Mouse (Mus musculus): ENCODE results near the gene Mtmr2.
"Not testable (repeated sequence)": the region's sequence is repeated elsewhere in the genome, so short reads cannot be mapped to it uniquely, and the experiment has no call there.

Gene Mtmr2

DNA sequence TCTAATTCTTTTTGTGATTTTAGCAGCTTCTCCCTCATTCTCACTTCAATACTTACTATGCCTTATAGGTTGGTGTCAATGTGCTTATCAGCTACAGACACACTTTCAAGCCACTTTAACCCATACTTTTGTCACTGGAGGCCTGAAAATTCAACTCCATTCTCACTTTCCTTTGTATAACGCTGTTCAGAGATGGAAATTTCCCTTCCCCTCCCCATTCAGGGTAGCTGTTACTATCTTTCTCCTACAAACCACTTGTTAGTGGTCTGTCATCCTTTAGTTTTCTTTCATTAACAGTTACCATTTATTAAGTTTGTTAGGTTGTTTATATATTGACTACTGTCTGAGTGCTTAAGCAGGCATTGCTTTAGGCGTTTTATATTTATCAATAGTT is at the start of gene Mtmr2:
Mtmr2 (plus strand) TSS at position 7 of the 394 bp plus-strand sequence.
- Histone ChIP-seq H3K27me3 (ENCODE audit: insufficient read depth, low read length) (no peaks in the 10 kb centered on the region), H3K36me3 (ENCODE audit: insufficient read depth, low read length) (0 out of 2 replicates have a peak, but pooled peaks cover 4% of the 10 kb centered on the region), H3K9me3 (ENCODE audit: low read length) (peaks cover 27% of the 10 kb centered on the region), H3K4me3 (replicated peaks; ENCODE audit: low read length) (peak within 1 kb of the TSS; percentile 98), H3K4me1 (replicated peaks; ENCODE audit: low read depth, low read length) (no peaks in the 10 kb centered on the region; the same call in 1 of the 2 replicates)
- TF ChIP-seq POU5F1 (IDR thresholded peaks at IDR 0.05; ENCODE audit: borderline replicate concordance, low read length) = no peak
- no peak for TF ChIP-seq NANOG (IDR thresholded peaks at IDR 0.05; ENCODE audit: borderline replicate concordance, low read length)
- TF ChIP-seq CTCF (conservative IDR thresholded peaks at IDR 0.05; ENCODE audit: low read length) = no peak

DNA sequence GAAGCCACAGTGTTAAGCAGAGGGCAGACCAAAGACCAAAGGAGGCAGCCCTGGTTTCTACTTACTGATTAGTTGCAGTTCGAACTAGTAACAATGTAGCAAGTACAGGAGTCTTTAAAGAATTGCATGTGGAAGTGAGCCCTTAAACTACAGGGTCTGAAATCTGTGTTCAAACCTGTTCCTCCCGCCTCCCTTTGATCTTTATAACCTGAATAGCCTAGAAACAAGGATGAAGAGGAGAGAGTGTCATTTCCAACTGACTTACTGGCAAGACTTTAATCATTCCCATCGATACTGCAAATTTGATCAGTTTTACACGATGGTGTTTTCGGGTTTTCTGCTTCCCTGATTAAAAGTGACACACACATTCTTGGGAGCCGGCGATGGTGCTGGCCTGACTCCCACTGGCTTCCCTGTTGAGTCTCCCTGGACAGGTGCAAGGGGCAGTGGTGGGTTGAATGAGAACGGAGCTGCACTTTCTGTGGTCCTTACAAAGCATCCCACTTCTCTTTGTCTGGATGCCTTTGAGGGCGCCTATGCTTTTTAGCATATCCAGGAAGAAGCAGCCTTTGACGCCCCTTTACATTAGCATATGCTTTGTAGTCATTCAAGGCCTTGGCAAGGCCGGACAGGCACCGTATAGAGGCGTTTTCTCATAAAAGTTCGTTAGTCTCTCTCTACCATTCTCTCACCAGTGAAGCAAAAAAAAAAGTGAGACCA is 49.0 kb upstream of the Mtmr2 start:
- peak; percentile 63; the same call in 1 of the 2 replicates for TF ChIP-seq POU5F1 (IDR thresholded peaks at IDR 0.05; ENCODE audit: borderline replicate concordance, low read length)
- TF ChIP-seq CTCF (conservative IDR thresholded peaks at IDR 0.05; ENCODE audit: low read length) = no peak
- TF ChIP-seq NANOG (IDR thresholded peaks at IDR 0.05; ENCODE audit: borderline replicate concordance, low read length) = peak; percentile 28; the same call in 1 of the 2 replicates
- peaks cover 6% of the 10 kb centered on the region; the same call in 1 of the 2 replicates for H3K9me3 ChIP-seq (ENCODE audit: low read length)
- peaks cover 87% of the 10 kb centered on the region for H3K4me1 ChIP-seq (replicated peaks; ENCODE audit: low read depth, low read length)
- H3K36me3 ChIP-seq (ENCODE audit: insufficient read depth, low read length) = 0 out of 2 replicates have a peak, but pooled peaks cover 7% of the 10 kb centered on the region
- H3K4me3 ChIP-seq (replicated peaks; ENCODE audit: low read length) = peak overlapping the region; percentile 27; the same call in 1 of the 2 replicates
- no peaks in the 10 kb centered on the region for H3K27me3 ChIP-seq (ENCODE audit: insufficient read depth, low read length)

DNA sequence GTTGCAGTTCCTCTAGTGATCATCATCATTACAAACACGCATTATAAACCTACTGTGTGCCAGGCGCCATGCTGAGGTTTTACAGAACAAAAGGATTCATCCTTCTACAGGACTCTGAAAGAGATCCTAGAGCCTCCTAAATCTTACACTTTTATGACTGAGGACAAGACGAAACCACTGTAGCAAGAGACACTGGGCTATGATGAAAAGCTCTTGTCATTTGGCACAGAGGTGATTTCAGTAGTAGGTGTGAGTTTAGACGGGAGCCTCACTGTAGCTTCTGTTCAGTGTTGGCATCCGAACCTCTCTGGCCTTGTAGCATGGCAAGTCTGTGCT is 48.5 kb upstream of the Mtmr2 start:
- Histone ChIP-seq H3K36me3 (ENCODE audit: insufficient read depth, low read length) (0 out of 2 replicates have a peak, but pooled peaks cover 7% of the 10 kb centered on the region), H3K27me3 (ENCODE audit: insufficient read depth, low read length) (no peaks in the 10 kb centered on the region), H3K9me3 (ENCODE audit: low read length) (peaks cover 6% of the 10 kb centered on the region; the same call in 1 of the 2 replicates), H3K4me3 (replicated peaks; ENCODE audit: low read length) (no peak overlapping the region), H3K4me1 (replicated peaks; ENCODE audit: low read depth, low read length) (peaks cover 82% of the 10 kb centered on the region)
- TF ChIP-seq CTCF (conservative IDR thresholded peaks at IDR 0.05; ENCODE audit: low read length) = no peak

DNA sequence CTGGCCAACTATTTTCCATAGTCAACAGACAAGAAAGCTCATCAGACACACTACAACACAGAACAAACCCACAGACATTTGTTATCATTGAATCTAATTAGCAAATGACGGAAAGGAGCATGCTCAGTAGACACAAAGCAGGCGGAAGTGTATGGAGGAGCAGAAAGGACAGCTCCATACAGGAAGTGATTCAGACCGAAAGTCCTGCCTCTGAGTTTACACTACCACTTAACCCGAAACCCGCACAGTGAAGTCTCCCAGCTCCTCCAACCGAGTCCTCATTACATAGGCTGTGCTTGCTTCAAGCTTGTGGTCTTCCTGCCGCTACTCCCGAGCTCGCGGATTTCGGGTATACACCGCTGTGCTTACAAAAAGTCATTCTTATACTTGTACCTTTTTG is 46.4 kb upstream of the Mtmr2 start:
- H3K36me3 ChIP-seq (ENCODE audit: insufficient read depth, low read length) = peaks cover 21% of the 10 kb centered on the region
- H3K4me3 ChIP-seq (replicated peaks; ENCODE audit: low read length) = peak overlapping the region; percentile 39; the same call in 1 of the 2 replicates
- H3K4me1 ChIP-seq (replicated peaks; ENCODE audit: low read depth, low read length) = peaks cover 64% of the 10 kb centered on the region
- peaks cover 6% of the 10 kb centered on the region; the same call in 1 of the 2 replicates for H3K9me3 ChIP-seq (ENCODE audit: low read length)
- no peak for TF ChIP-seq CTCF (conservative IDR thresholded peaks at IDR 0.05; ENCODE audit: low read length)
- TF ChIP-seq NANOG (IDR thresholded peaks at IDR 0.05; ENCODE audit: borderline replicate concordance, low read length) = no peak
- H3K27me3 ChIP-seq (ENCODE audit: insufficient read depth, low read length) = no peaks in the 10 kb centered on the region

- Histone ChIP-seq H3K9me3 (ENCODE audit: low read length) (peaks cover 6% of the 10 kb centered on the region; the same call in 1 of the 2 replicates), H3K36me3 (ENCODE audit: insufficient read depth, low read length) (peaks cover 23% of the 10 kb centered on the region), H3K4me3 (replicated peaks; ENCODE audit: low read length) (no peak overlapping the region), H3K27me3 (ENCODE audit: insufficient read depth, low read length) (no peaks in the 10 kb centered on the region), H3K4me1 (replicated peaks; ENCODE audit: low read depth, low read length) (peaks cover 51% of the 10 kb centered on the region)
- TF ChIP-seq POU5F1 (IDR thresholded peaks at IDR 0.05; ENCODE audit: borderline replicate concordance, low read length) (no peak), CTCF (conservative IDR thresholded peaks at IDR 0.05; ENCODE audit: low read length) (no peak), NANOG (IDR thresholded peaks at IDR 0.05; ENCODE audit: borderline replicate concordance, low read length) (no peak)
These were observed 45.1 kb upstream of the Mtmr2 start for GRCm38 (mm10) chr9:13703100-13703499.

GRCm38 (mm10) chr9:13704917-13705316 is 43.3 kb upstream of the Mtmr2 start:
- Histone ChIP-seq H3K9me3 (ENCODE audit: low read length) (peaks cover 6% of the 10 kb centered on the region; the same call in 1 of the 2 replicates), H3K4me1 (replicated peaks; ENCODE audit: low read depth, low read length) (peaks cover 39% of the 10 kb centered on the region)

GRCm38 (mm10) chr9:13707066-13707555 is 41.1 kb upstream of the Mtmr2 start:
- H3K4me1 ChIP-seq (replicated peaks; ENCODE audit: low read depth, low read length) = peaks cover 17% of the 10 kb centered on the region
- no peaks in the 10 kb centered on the region for H3K27me3 ChIP-seq (ENCODE audit: insufficient read depth, low read length)
- no peak overlapping the region for H3K4me3 ChIP-seq (replicated peaks; ENCODE audit: low read length)
- no peaks in the 10 kb centered on the region for H3K9me3 ChIP-seq (ENCODE audit: low read length)
- no peak for TF ChIP-seq CTCF (conservative IDR thresholded peaks at IDR 0.05; ENCODE audit: low read length)
- TF ChIP-seq POU5F1 (IDR thresholded peaks at IDR 0.05; ENCODE audit: borderline replicate concordance, low read length) = no peak
- no peak for TF ChIP-seq NANOG (IDR thresholded peaks at IDR 0.05; ENCODE audit: borderline replicate concordance, low read length)
- H3K36me3 ChIP-seq (ENCODE audit: insufficient read depth, low read length) = peaks cover 23% of the 10 kb centered on the region

More at GRCm38 (mm10) chr9:13704917-13705316, 43.3 kb upstream of the Mtmr2 start:
- Histone ChIP-seq H3K4me3 (replicated peaks; ENCODE audit: low read length) (no peak overlapping the region), H3K36me3 (ENCODE audit: insufficient read depth, low read length) (peaks cover 23% of the 10 kb centered on the region), H3K27me3 (ENCODE audit: insufficient read depth, low read length) (no peaks in the 10 kb centered on the region)
- TF ChIP-seq NANOG (IDR thresholded peaks at IDR 0.05; ENCODE audit: borderline replicate concordance, low read length) (no peak), CTCF (conservative IDR thresholded peaks at IDR 0.05; ENCODE audit: low read length) (no peak), POU5F1 (IDR thresholded peaks at IDR 0.05; ENCODE audit: borderline replicate concordance, low read length) (no peak)

- no peak overlapping the region for H3K4me3 ChIP-seq (replicated peaks; ENCODE audit: low read length)
- no peaks in the 10 kb centered on the region for H3K27me3 ChIP-seq (ENCODE audit: insufficient read depth, low read length)
- TF ChIP-seq POU5F1 (IDR thresholded peaks at IDR 0.05; ENCODE audit: borderline replicate concordance, low read length) = no peak
- no peak for TF ChIP-seq CTCF (conservative IDR thresholded peaks at IDR 0.05; ENCODE audit: low read length)
- TF ChIP-seq NANOG (IDR thresholded peaks at IDR 0.05; ENCODE audit: borderline replicate concordance, low read length) = no peak
- H3K9me3 ChIP-seq (ENCODE audit: low read length) = no peaks in the 10 kb centered on the region
- H3K4me1 ChIP-seq (replicated peaks; ENCODE audit: low read depth, low read length) = 0 out of 2 replicates have a peak, but pooled peaks cover 2% of the 10 kb centered on the region
- peaks cover 16% of the 10 kb centered on the region for H3K36me3 ChIP-seq (ENCODE audit: insufficient read depth, low read length)
These were observed 38.8 kb upstream of the Mtmr2 start for GRCm38 (mm10) chr9:13709436-13709835.

- not testable (repeated sequence) for H3K36me3 ChIP-seq (ENCODE audit: insufficient read depth, low read length); H3K27me3 ChIP-seq (ENCODE audit: insufficient read depth, low read length); H3K4me1 ChIP-seq (replicated peaks; ENCODE audit: low read depth, low read length); H3K9me3 ChIP-seq (ENCODE audit: low read length); H3K4me3 ChIP-seq (replicated peaks; ENCODE audit: low read length)
These were observed 32.3 kb upstream of the Mtmr2 start for GRCm38 (mm10) chr9:13715891-13716290.

Data from E14TG2a.4 (cell line).